8 mouse cellular contexts compared by ENCODE assay signal in the genomic region with DNA sequence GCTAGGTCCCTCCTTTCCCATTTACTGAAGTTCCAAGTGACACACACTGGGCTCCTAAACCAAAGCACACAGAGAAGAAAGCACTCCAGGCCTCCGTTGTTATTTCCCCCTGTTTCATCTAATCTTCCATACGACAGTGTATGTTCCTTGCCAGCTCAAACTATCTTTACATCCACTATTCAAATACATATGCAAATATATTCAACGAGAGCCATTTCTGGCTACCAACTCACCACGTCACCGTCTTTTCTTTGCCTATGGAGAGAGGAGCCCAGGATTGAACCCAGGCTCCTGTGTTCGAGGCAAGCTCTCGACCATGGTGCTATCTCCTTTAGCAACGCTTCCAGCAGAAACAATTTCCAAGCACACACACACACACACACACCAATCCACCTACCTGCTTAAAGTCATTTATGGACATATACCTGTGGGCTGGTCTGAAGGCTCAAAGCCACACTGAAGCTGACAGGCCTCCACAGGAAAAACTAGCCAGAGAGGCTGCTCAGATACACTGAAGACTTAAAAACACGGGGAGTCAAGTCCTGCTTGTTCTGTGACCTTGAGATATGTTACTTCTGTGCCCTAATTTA. TPM values are rescaled to one million over a fixed set of nuclear protein-coding genes. Genes with fewer than 3 reads are reported as not detected.
A peak's percentile ranks its signal among the peaks of the same experiment; 100 is the strongest.
DNase-seq lines count a peak whose midpoint lies in the region; ATAC-seq and TF ChIP-seq lines count a peak whose summit lies in the region.

No protein-coding gene starts in this region.

- TF ChIP-seq EP300 in heart, postnatal 0 days (IDR thresholded peaks at IDR 0.05; ENCODE audit: low read depth): no peak

- peak overlapping the region; percentile 0; the same call in 1 of the 2 replicates for H3K4me2 ChIP-seq in limb, embryonic 12.5 days
- H3K4me2 ChIP-seq in heart, postnatal 0 days (ENCODE audit: low read depth, low read length): peak overlapping the region; percentile 34
- H3K4me2 ChIP-seq in midbrain, postnatal 0 days (ENCODE audit: low read depth, low read length, poor library complexity, severe bottlenecking): peak overlapping the region; percentile 22; the same call in 1 of the 2 replicates

- WGBS in limb, embryonic 12.5 days: 95% methylated on average over 9 of the region's 9 CpGs
- 91% methylated on average over 9 of the region's 9 CpGs for WGBS in limb, embryonic 10.5 days
- 55% methylated on average over 9 of the region's 9 CpGs for WGBS in heart, postnatal 0 days
- WGBS in midbrain, postnatal 0 days: 78% methylated on average over 9 of the region's 9 CpGs

- H3K9ac ChIP-seq in limb, embryonic 12.5 days (replicated peaks): no peak overlapping the region
- H3K9ac ChIP-seq in heart, postnatal 0 days (replicated peaks; ENCODE audit: low read depth, low read length): 0 out of 2 replicates have a peak overlapping the region, but pooled peaks have one; percentile 6
- H3K9ac ChIP-seq in midbrain, postnatal 0 days (replicated peaks; ENCODE audit: low read length, poor library complexity, severe bottlenecking): no peak overlapping the region

- H3K9me3 ChIP-seq in limb, embryonic 12.5 days: no peaks in the 10 kb centered on the region
- no peaks in the 10 kb centered on the region for H3K9me3 ChIP-seq in limb, embryonic 10.5 days (replicated peaks)
- H3K9me3 ChIP-seq in heart, postnatal 0 days (replicated peaks; ENCODE audit: control insufficient read depth, low read length): no peaks in the 10 kb centered on the region
- no peaks in the 10 kb centered on the region for H3K9me3 ChIP-seq in midbrain, postnatal 0 days (ENCODE audit: low read length)

- H3K36me3 ChIP-seq in limb, embryonic 12.5 days: peaks cover 14% of the 10 kb centered on the region
- H3K36me3 ChIP-seq in limb, embryonic 10.5 days: peaks cover 32% of the 10 kb centered on the region
- H3K36me3 ChIP-seq in heart, postnatal 0 days (replicated peaks; ENCODE audit: control insufficient read depth, insufficient read depth, low read length): 0 out of 2 replicates have a peak, but pooled peaks cover 5% of the 10 kb centered on the region
- H3K36me3 ChIP-seq in midbrain, postnatal 0 days (ENCODE audit: insufficient read depth, low read length): no peaks in the 10 kb centered on the region

- no peak for TF ChIP-seq CTCF in heart, postnatal 0 days (IDR thresholded peaks at IDR 0.05; ENCODE audit: low read depth)
- TF ChIP-seq CTCF in midbrain, postnatal 0 days (IDR thresholded peaks at IDR 0.05): no peak

- peaks cover 29% of the 10 kb centered on the region for H3K4me1 ChIP-seq in limb, embryonic 12.5 days (replicated peaks)
- peaks cover 28% of the 10 kb centered on the region for H3K4me1 ChIP-seq in limb, embryonic 10.5 days
- peaks cover 13% of the 10 kb centered on the region for H3K4me1 ChIP-seq in heart, postnatal 0 days (ENCODE audit: control insufficient read depth, insufficient read depth)
- H3K4me1 ChIP-seq in midbrain, postnatal 0 days (ENCODE audit: insufficient read depth, low read length): peaks cover 9% of the 10 kb centered on the region; the same call in 1 of the 2 replicates

- no peaks in the 10 kb centered on the region for H3K27me3 ChIP-seq in limb, embryonic 12.5 days
- H3K27me3 ChIP-seq in limb, embryonic 10.5 days (ENCODE audit: low read depth, poor library complexity, severe bottlenecking): no peaks in the 10 kb centered on the region
- H3K27me3 ChIP-seq in heart, postnatal 0 days (ENCODE audit: control insufficient read depth, insufficient read depth, low read length): no peaks in the 10 kb centered on the region
- no peaks in the 10 kb centered on the region for H3K27me3 ChIP-seq in midbrain, postnatal 0 days (ENCODE audit: insufficient read depth, low read length)

- no peak overlapping the region for H3K27ac ChIP-seq in limb, embryonic 12.5 days
- no peak overlapping the region for H3K27ac ChIP-seq in limb, embryonic 10.5 days
- H3K27ac ChIP-seq in heart, postnatal 0 days (ENCODE audit: low read depth): 0 out of 2 replicates have a peak overlapping the region, but pooled peaks have one; percentile 2
- H3K27ac ChIP-seq in midbrain, postnatal 0 days (ENCODE audit: low read depth, low read length): no peak overlapping the region

- H3K4me3 ChIP-seq in limb, embryonic 12.5 days (replicated peaks): peak overlapping the region; percentile 0; the same call in 1 of the 2 replicates
- H3K4me3 ChIP-seq in limb, embryonic 10.5 days: no peak overlapping the region
- 0 out of 2 replicates have a peak overlapping the region, but pooled peaks have one; percentile 3 for H3K4me3 ChIP-seq in heart, postnatal 0 days (ENCODE audit: low read depth, low read length)
- H3K4me3 ChIP-seq in midbrain, postnatal 0 days (ENCODE audit: low read depth, low read length): no peak overlapping the region

- no peak for DNase-seq in frontal cortex, adult 2 months (ENCODE audit: extremely low spot score in 1 of 2, low spot score in 1 of 2)
- no peak for DNase-seq in limb, embryonic 10.5 days (ENCODE audit: low spot score)
- no peak for DNase-seq in heart, postnatal 0 days (ENCODE audit: low spot score)
- DNase-seq in midbrain, postnatal 0 days (ENCODE audit: low spot score): no peak

- ATAC-seq in frontal cortex, adult (ENCODE audit: low TSS enrichment): peak; percentile 59
- no peak for ATAC-seq in limb, embryonic 12.5 days (ENCODE audit: insufficient number of reproducible peaks, insufficient read depth, low FRiP score, low TSS enrichment, low read depth)
- ATAC-seq in heart, postnatal 0 days (ENCODE audit: insufficient read depth, low read depth): no peak
- no peak for ATAC-seq in midbrain, postnatal 0 days (ENCODE audit: low FRiP score)
- ATAC-seq in monocyte, adult 5-6 weeks (replicated peaks; ENCODE audit: insufficient number of reproducible peaks, low FRiP score, low TSS enrichment, poor library complexity, severe bottlenecking): no peak
- ATAC-seq in inflammation-experienced regulatory T-cells, adult 6 months: no peak

RNA-seq across cellular contexts. Expression of a gene that starts 3.5 kb away (rescaled TPM):
- 83.8 and 87.2 TPM in 2 replicates for polyA plus RNA-seq in frontal cortex, adult 2 months (2012; rRNA removed)
- 111 and 120 TPM in 2 replicates for polyA plus RNA-seq in limb, embryonic 12.5 days (2016; fragmentation: Nextera tagmentation; extraction: Ambion mirVana)
- polyA plus RNA-seq in limb, embryonic 10.5 days (2016; fragmentation: Nextera tagmentation; extraction: Ambion mirVana): 76.0 and 78.7 TPM in 2 replicates
- 72.2 and 74.5 TPM in 2 replicates for total RNA-seq in heart, postnatal 0 days (2014; rRNA removed; ENCODE audit: low replicate concordance)
- polyA plus RNA-seq in heart, postnatal 0 days (2015; fragmentation: Nextera tagmentation; extraction: Ambion mirVana): 70.0 and 81.3 TPM in 2 replicates
- 65.9 and 81.4 TPM in 2 replicates for total RNA-seq in midbrain, postnatal 0 days (2014; rRNA removed)
- 53.1 and 58.5 TPM in 2 replicates for polyA plus RNA-seq in midbrain, postnatal 0 days (2015; fragmentation: Nextera tagmentation; extraction: Ambion mirVana)
- total RNA-seq in monocyte, adult 5-6 weeks (2017): 60.2 to 71.0 TPM (median 66.3 TPM) in 3 replicates
- polyA plus RNA-seq in inflammation-experienced regulatory T-cells, adult 6 months (2017; shearing (Covaris generic)): 10 to 100 TPM in 2 of 3 experiments, 1 to 10 TPM in 1; 9.7 to 17.0 (median 12.9) TPM

RNA-seq across cellular contexts. Expression of a gene that starts 45.5 kb away (rescaled TPM):
- 165 and 182 TPM in 2 replicates for polyA plus RNA-seq in frontal cortex, adult 2 months (2012; rRNA removed)
- polyA plus RNA-seq in limb, embryonic 12.5 days (2016; fragmentation: Nextera tagmentation; extraction: Ambion mirVana): 326 and 351 TPM in 2 replicates
- 432 and 466 TPM in 2 replicates for polyA plus RNA-seq in limb, embryonic 10.5 days (2016; fragmentation: Nextera tagmentation; extraction: Ambion mirVana)
- 158 and 242 TPM in 2 replicates for total RNA-seq in heart, postnatal 0 days (2014; rRNA removed; ENCODE audit: low replicate concordance)
- 188 and 190 TPM in 2 replicates for polyA plus RNA-seq in heart, postnatal 0 days (2015; fragmentation: Nextera tagmentation; extraction: Ambion mirVana)
- total RNA-seq in midbrain, postnatal 0 days (2014; rRNA removed): 230 and 286 TPM in 2 replicates
- polyA plus RNA-seq in midbrain, postnatal 0 days (2015; fragmentation: Nextera tagmentation; extraction: Ambion mirVana): 321 and 322 TPM in 2 replicates
- total RNA-seq in monocyte, adult 5-6 weeks (2017): 101 to 144 TPM (median 135 TPM) in 3 replicates
- 100 to 1,000 TPM; 280 to 438 (median 366) TPM for polyA plus RNA-seq in inflammation-experienced regulatory T-cells, adult 6 months (2017; shearing (Covaris generic))

RNA-seq across cellular contexts. Expression of a gene that starts 58.7 kb away (rescaled TPM):
- 141 and 147 TPM in 2 replicates for polyA plus RNA-seq in frontal cortex, adult 2 months (2012; rRNA removed)
- polyA plus RNA-seq in limb, embryonic 12.5 days (2016; fragmentation: Nextera tagmentation; extraction: Ambion mirVana): 324 and 333 TPM in 2 replicates
- polyA plus RNA-seq in limb, embryonic 10.5 days (2016; fragmentation: Nextera tagmentation; extraction: Ambion mirVana): 356 and 383 TPM in 2 replicates
- total RNA-seq in heart, postnatal 0 days (2014; rRNA removed; ENCODE audit: low replicate concordance): 524 and 645 TPM in 2 replicates
- 928 and 1,023 TPM in 2 replicates for polyA plus RNA-seq in heart, postnatal 0 days (2015; fragmentation: Nextera tagmentation; extraction: Ambion mirVana)
- 124 and 125 TPM in 2 replicates for total RNA-seq in midbrain, postnatal 0 days (2014; rRNA removed)
- polyA plus RNA-seq in midbrain, postnatal 0 days (2015; fragmentation: Nextera tagmentation; extraction: Ambion mirVana): 239 and 250 TPM in 2 replicates
- 39.1 to 48.3 TPM (median 43.7 TPM) in 3 replicates for total RNA-seq in monocyte, adult 5-6 weeks (2017)
- 100 to 1,000 TPM; 164 to 240 (median 184) TPM for polyA plus RNA-seq in inflammation-experienced regulatory T-cells, adult 6 months (2017; shearing (Covaris generic))

Comparison
In these comparisons a context has a peak if more than half of its experiments do, and no peak if none do; other contexts are left out.
1. H3K4me3 ChIP-seq: peak in limb, embryonic 12.5 days (single experiment) and heart, postnatal 0 days (single experiment); none in limb, embryonic 10.5 days (single experiment) and midbrain, postnatal 0 days (single experiment).
2. Peak in every context shown above with its lines, with median percentiles within 50 percentile points of each other: H3K4me2 ChIP-seq.